Mouse (Mus musculus): ENCODE results near the gene Kbtbd4.

The Kbtbd4 gene

GRCm38 (mm10) chr2:90906721-90907120 lies 2.2 kb downstream of the Kbtbd4 start:
- no peak for DNase-seq

GRCm38 (mm10) chr2:90910861-90911260 lies 6.3 kb downstream of the Kbtbd4 start:
- DNase-seq = no peak

DNA sequence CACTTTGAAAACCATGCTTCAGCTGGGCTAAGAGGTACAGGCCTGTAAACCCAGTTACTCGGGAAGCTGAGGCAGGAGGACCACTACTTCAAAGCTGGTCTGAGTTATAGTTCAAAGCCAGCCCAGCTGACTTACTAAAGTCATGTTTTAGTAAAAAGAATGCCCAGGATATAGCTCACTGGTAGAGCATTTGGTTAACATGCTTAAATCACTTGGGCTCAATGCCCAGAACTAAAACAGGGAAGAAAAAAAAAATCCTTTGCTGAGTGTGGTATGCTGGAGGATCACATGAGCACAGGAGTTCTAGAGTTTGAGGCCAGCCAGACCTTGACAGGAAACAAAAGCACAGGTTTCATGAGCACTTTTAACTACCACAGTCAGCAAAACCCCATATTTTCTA lies 7.1 kb downstream of the Kbtbd4 start:
- DNase-seq = peak in 1 of 2 experiments; percentile 22

DNA sequence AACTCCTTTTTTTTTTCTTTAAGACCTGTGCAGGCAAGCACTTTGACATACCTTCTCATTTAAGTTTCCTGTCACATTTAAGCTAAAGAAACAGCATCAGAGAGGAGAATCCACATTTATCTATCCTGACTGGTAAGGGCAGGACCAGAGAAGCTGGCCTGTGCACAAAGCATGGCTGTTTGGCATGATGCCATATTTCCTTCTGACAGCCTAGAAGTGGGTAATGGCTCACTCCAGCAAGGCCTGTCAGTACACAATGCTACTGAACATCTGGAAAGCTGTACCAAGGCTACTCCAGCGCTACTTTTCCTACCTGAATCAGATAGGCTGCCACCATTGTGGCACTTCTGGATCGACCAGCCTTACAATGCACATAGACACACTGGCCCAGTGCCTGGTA lies 9.1 kb downstream of the Kbtbd4 start:
- DNase-seq = peak; percentile 33 to 41

DNA sequence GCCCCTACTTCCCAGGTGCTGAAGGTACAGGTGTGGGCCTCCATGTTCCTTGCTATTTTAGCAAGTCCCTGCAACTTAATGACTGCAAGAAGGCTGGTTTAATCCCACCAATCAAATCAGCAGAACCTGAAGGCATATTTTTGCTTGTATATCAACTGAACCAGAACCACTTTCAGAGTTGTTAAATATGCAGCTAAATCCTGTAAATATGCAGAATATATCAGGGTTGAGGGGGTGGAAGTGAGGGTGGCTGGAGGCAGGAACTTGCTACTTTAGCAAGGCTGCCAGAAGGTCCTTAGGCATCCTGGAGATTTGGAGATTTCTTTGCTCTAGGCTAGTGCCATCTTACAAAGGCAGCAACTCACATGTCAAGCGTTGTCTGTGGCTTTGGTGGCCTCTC lies 11.0 kb downstream of the Kbtbd4 start:
- no peak for DNase-seq

- DNase-seq = no peak
Measured at GRCm38 (mm10) chr2:90916560-90917232, 12.2 kb downstream of the Kbtbd4 start.

GRCm38 (mm10) chr2:90917233-90917998 lies 12.9 kb downstream of the Kbtbd4 start:
- DNase-seq = peak; percentile 54 to 61

- DNase-seq = peak; percentile 80 to 86
Measured at GRCm38 (mm10) chr2:90917999-90918698, 13.6 kb downstream of the Kbtbd4 start.

GRCm38 (mm10) chr2:90921178-90921577 lies 16.6 kb downstream of the Kbtbd4 start:
- DNase-seq = no peak

- DNase-seq = no peak
Measured at GRCm38 (mm10) chr2:90922636-90923035, 18.1 kb downstream of the Kbtbd4 start.

DNA sequence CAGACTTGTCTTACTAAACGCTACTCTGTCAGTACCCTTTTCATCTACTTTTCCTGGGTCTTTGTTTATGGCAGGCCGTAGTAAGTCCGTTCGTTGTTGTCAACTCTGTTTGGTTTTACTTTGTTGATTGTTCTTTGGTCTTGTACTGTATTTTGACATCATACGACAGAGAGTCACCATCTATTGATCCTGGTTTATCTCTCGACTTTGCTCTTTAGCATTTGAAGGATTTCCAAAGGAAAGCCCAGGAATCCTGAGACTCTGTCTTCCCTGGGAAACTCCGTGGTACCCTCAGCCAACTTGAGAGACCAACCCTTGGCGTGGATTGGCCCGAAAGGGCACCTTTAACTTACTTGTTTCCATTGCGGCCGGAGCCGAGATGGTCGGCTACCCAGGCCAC lies 24.0 kb downstream of the Kbtbd4 start:
- DNase-seq = no peak

- no peak for DNase-seq
Measured at GRCm38 (mm10) chr2:90931829-90932228, 27.3 kb downstream of the Kbtbd4 start.

DNA sequence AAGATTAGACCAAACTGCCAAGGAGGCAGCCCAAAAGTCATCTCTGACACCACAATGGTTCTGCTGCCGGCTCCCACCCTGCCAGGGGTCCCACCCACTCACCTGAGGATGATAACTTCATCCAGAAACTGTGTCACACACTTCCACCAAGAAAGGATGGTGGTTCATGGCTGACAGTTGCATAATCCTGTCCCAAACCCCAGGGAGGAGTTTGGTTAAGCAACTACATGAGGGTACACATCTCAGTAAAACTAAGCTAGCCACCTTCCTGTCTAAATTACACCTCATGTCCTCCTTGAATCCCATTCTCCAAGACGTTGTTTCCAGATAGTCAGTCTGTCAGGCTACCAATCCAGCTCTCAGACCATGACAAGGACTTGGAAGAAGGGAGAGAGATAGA lies 27.7 kb downstream of the Kbtbd4 start:
- DNase-seq = no peak

DNA sequence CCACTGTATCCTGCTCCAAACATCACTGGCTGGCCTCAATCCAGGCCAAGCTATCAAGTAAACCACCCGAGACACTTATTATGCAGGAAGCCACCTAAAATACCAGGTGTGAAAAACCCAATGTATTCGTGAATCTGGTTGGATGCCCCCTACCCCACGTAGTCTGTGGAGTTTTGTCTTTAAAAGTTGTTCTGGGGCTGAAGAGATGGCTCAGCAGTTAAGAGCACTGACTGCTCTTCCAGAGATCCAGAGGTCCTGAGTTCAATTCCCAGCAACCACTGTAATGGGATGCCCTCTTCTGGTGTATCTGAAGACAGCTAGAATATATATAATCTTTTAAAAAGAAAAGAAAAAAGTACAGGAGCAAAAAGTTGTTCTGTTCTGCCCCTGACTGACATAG lies 33.8 kb downstream of the Kbtbd4 start:
- DNase-seq = no peak

- DNase-seq = no peak
Measured at GRCm38 (mm10) chr2:90939750-90940149, 35.2 kb downstream of the Kbtbd4 start.

DNA sequence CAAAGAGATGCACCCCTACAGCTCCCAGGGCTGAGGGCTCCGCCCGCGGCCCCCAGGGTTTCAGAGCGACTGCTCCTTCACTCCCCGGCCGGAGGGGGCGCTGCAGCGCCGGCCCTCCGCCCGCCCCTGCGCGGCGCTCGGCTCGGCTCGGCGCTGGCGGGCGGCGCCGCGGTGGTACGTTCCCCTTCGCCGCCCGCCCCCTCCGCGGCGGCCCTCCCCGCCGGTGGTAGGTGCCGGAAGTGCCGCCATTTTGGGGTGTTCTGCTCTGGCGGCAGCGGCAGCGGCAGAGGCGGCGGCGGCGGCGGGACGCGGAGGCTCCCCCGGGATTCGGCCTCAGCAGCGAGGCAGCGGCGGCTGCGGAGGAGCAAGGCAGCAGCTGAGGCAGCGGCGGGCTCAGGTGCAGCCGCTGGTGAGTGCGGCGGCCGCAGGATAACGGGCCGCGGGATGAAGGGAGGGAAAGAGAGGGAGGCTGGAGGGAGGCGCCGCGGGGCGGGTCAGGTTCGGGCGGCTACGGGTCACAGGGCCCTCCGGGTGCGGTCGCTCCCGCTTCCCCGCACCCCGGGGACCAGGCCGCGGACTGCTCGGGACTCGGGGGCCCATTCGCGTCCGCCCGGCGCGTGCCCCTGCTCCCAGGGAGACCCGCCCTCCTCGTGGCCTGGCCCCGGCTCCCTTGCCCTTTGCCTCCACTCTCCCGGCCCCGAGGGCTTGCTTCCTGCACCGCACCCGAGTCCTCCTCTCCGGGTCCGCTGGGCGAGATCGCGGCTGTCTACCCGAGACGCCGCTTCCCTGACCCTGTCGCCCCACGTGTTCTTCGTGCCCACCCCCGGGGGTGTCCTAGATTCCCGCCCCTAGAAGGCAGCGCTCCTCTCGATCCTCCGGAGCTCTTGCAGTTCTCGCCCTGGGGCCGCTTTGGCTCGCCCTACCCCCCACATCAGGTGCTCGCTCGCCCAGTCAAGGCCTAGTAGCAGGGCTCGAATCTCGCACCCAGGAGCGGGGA lies 36.0 kb downstream of the Kbtbd4 start, which contains the start of gene Celf1:
Gene Celf1 (plus strand): TSS at position 150 of the 997 bp plus-strand sequence.
- DNase-seq = peak; percentile 63 to 81

GRCm38 (mm10) chr2:90941744-90942143 lies 37.2 kb downstream of the Kbtbd4 start:
- no peak for DNase-seq

DNA sequence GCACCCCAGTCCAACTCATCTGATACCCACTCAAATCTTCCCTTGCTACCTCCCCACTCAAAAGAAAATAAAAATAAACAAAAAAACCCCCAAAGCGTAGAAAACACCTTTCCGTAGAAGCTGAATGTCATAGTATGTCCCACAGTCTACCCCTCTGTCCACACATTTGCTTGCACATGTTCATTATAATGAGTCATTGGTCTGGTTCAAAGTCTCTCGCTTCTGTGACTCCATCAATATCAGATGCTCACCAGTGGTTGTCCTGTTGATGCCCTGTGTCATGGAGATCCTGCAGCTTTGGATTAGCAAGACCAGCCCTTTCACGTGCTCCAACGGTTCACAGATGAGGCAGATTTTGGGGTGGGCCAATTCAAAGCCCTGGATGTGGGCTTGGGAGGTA lies 45.6 kb downstream of the Kbtbd4 start:
- DNase-seq = no peak

DNA sequence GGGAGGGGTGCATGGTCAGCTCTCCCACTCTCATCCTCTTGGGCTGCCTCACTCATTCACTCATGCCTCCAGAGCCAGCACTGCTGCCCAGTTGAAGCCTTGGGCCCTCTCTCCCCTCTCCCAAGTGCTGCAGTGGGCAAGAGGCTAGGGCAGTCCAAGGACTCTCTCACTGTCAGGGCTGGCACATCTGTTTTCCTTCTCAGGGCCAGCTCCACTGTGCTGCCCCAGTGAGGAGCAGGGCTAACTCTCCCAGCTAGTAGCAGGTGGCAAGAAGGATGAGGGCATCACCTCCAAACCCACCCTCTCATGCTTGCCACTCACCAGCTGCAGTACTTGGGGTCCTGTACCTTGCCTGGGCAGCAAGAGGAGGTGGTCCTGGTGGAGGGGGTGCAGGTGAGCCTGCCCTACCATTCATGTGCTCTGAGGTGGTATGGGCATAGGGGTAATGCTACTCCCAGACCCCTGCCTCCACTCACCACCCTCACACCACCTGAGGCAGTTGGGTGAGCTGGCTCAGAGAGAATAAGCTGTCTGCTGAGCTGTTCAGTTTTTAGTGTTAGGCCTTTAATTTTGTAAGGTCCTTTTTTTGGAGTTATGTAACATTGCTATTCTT lies 46.1 kb downstream of the Kbtbd4 start:
- DNase-seq = no peak

DNA sequence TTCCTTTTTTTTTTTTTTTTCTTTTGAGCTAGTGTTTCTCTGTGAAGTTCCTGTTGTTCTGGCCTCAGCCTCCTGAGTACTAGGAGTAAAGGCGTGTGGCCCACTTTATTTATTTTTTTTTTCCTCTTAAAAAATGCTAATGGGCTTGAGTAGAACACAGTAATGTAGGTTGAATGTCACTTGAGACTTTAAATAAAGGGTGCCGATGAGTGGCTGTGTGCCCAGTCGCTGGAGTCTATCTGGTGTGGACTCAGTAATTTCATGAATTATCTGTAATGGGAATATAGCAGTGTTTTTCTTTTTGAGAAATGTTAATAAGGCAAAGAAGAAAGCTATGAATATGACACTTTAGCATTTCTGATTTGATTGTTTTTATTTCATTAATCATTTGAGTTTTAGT lies 48.9 kb downstream of the Kbtbd4 start:
- no peak for DNase-seq

- DNase-seq = no peak
Measured at GRCm38 (mm10) chr2:90956053-90956452, 51.5 kb downstream of the Kbtbd4 start.

- no peak for DNase-seq
Measured at GRCm38 (mm10) chr2:90958856-90959255, 54.3 kb downstream of the Kbtbd4 start.

All from kidney, adult 8-10 months (tissue).